Mouse (Mus musculus) MEL (cell line): ENCODE data around the gene Cipc. TPM values are rescaled to one million over a fixed set of nuclear protein-coding genes. Genes with fewer than 3 reads are reported as not detected.

Experiments
- DNase-seq: peaks from one replicate; pipeline ENCODE4 v3.0.0; 2011; ENCODE audit warnings: low read depth, low spot score
- H3K27ac ChIP-seq: 2 replicates; pipeline ENCODE4 v1.5.1; 2012; ENCODE audit warnings: low read depth, mild to moderate bottlenecking, control low read depth, low read length, moderate library complexity; ENCODE audit not compliant: control insufficient read depth
- H3K27me3 ChIP-seq, 2 experiments: fragments of 150-350 bp in 1 of 2; sonication (generic) in 1 of 2; 2 replicates each; pipeline ENCODE4 v1.6.1; 2012; ENCODE audit warnings: low read length in 2 of 2, mild to moderate bottlenecking in 2 of 2, improper control_type of control experiment in 1 of 2, moderate library complexity in 1 of 2; ENCODE audit not compliant: insufficient read depth in 2 of 2, control insufficient read depth in 1 of 2
- H3K36me3 ChIP-seq, 2 experiments: 2 replicates each; pipeline ENCODE4 v1.6.1; 2012 to 2014; ENCODE audit warnings: low read length in 2 of 2, improper control_type of control experiment in 1 of 2, inconsistent platforms in 1 of 2, mild to moderate bottlenecking in 1 of 2; ENCODE audit not compliant: insufficient read depth in 2 of 2, control insufficient read depth in 1 of 2
- H3K4me1 ChIP-seq, 2 experiments: fragments of 150-350 bp in 1 of 2; sonication (generic) in 1 of 2; 2 replicates each; pipeline ENCODE4 v1.6.1; 2012; ENCODE audit warnings: low read length in 2 of 2, improper control_type of control experiment in 1 of 2, mild to moderate bottlenecking in 1 of 2; ENCODE audit not compliant: insufficient read depth in 2 of 2, control insufficient read depth in 1 of 2
- H3K4me3 ChIP-seq, 2 experiments: fragments of 150-350 bp in 1 of 2; sonication (generic) in 1 of 2; 2 replicates each; pipeline ENCODE4 v1.5.1; 2012; ENCODE audit warnings: low read depth in 2 of 2, low read length in 2 of 2, mild to moderate bottlenecking in 2 of 2, moderate library complexity in 2 of 2, control low read depth in 1 of 2, improper control_type of control experiment in 1 of 2; ENCODE audit not compliant: control insufficient read depth in 1 of 2, insufficient read depth in 1 of 2
- H3K79me2 ChIP-seq: 2 replicates; pipeline ENCODE4 v1.6.1; 2012; ENCODE audit warnings: mild to moderate bottlenecking, low read length, moderate library complexity; ENCODE audit not compliant: control insufficient read depth, poor library complexity, insufficient read depth
- H3K9ac ChIP-seq: 2 replicates; pipeline ENCODE4 v1.6.1; 2012; ENCODE audit warnings: low read depth, mild to moderate bottlenecking, control low read depth, low read length, moderate library complexity; ENCODE audit not compliant: control insufficient read depth, poor library complexity, severe bottlenecking
- H3K9me3 ChIP-seq: fragments of 150-350 bp; sonication (generic); replicated peaks from 2 replicates; pipeline ENCODE4 v1.6.1; 2012; ENCODE audit warnings: mild to moderate bottlenecking, low read length, improper control_type of control experiment, moderate library complexity; ENCODE audit not compliant: insufficient read depth
- BHLHE40 ChIP-seq: IDR thresholded peaks from 2 replicates; pipeline ENCODE4 v1.6.1; 2012; ENCODE audit warnings: low read depth, mild to moderate bottlenecking, inconsistent platforms, low read length, improper control_type of control experiment, borderline replicate concordance
- E2F4 ChIP-seq: IDR thresholded peaks from 2 replicates; pipeline ENCODE4 v1.6.1; 2011; ENCODE audit warnings: low read depth, low read length, improper control_type of control experiment, borderline replicate concordance
- ELF1 ChIP-seq: IDR thresholded peaks from 2 replicates; pipeline ENCODE4 v1.6.1; 2014; ENCODE audit warnings: low read depth, mild to moderate bottlenecking, inconsistent platforms, low read length, improper control_type of control experiment, moderate library complexity
- ETS1 ChIP-seq: IDR thresholded peaks from 2 replicates; pipeline ENCODE4 v1.6.1; 2012; ENCODE audit warnings: low read depth, mild to moderate bottlenecking, inconsistent platforms, low read length, improper control_type of control experiment, moderate library complexity
- GABPA ChIP-seq: IDR thresholded peaks from 2 replicates; pipeline ENCODE4 v1.6.1; 2012; ENCODE audit warnings: low read depth, mild to moderate bottlenecking, inconsistent platforms, low read length, improper control_type of control experiment, moderate library complexity
- JUND ChIP-seq: IDR thresholded peaks from 2 replicates; pipeline ENCODE4 v1.6.1; 2011; ENCODE audit warnings: low read depth, mild to moderate bottlenecking, improper control_type of control experiment, low read length
- KAT2A ChIP-seq: conservative IDR thresholded peaks from 2 replicates; pipeline ENCODE4 v1.6.1; 2012; ENCODE audit warnings: low read depth, low read length, improper control_type of control experiment, inconsistent platforms
- MAX ChIP-seq: IDR thresholded peaks from 2 replicates; pipeline ENCODE4 v1.6.1; 2011; ENCODE audit warnings: low read length, improper control_type of control experiment
- MYC ChIP-seq: IDR thresholded peaks from 2 replicates; pipeline ENCODE4 v1.6.1; 2011; ENCODE audit warnings: low read depth, mild to moderate bottlenecking, low read length, improper control_type of control experiment, moderate library complexity
- NELFE ChIP-seq: IDR thresholded peaks from 2 replicates; pipeline ENCODE4 v1.6.1; 2011; ENCODE audit warnings: low read depth, low read length, improper control_type of control experiment
- NRF1 ChIP-seq: IDR thresholded peaks from 2 replicates; pipeline ENCODE4 v1.6.1; 2014; ENCODE audit warnings: low read depth, mild to moderate bottlenecking, inconsistent platforms, low read length, improper control_type of control experiment, moderate library complexity; ENCODE audit not compliant: poor library complexity, insufficient read depth, severe bottlenecking
- POLR2A ChIP-seq, 2 experiments: IDR thresholded peaks; 2 replicates each; pipeline ENCODE4 v1.6.1; 2011 to 2012; ENCODE audit warnings: low read length in 2 of 2, mild to moderate bottlenecking in 2 of 2, control low read depth in 1 of 2, improper control_type of control experiment in 1 of 2, low read depth in 1 of 2, moderate library complexity in 1 of 2; ENCODE audit not compliant: control insufficient read depth in 1 of 2, insufficient read depth in 1 of 2, poor library complexity in 1 of 2
- POLR2AphosphoS2 ChIP-seq: IDR thresholded peaks from 2 replicates; pipeline ENCODE4 v1.6.1; 2011; ENCODE audit warnings: low read length, improper control_type of control experiment
- RAD21 ChIP-seq: IDR thresholded peaks from 2 replicates; pipeline ENCODE4 v1.6.1; 2011; ENCODE audit warnings: mild to moderate bottlenecking, low read depth, low read length, improper control_type of control experiment
- ZKSCAN1 ChIP-seq: IDR thresholded peaks from 2 replicates; pipeline ENCODE4 v1.6.1; 2012; ENCODE audit warnings: low read depth, mild to moderate bottlenecking, inconsistent platforms, low read length, improper control_type of control experiment, moderate library complexity
- ZNF384 ChIP-seq: IDR thresholded peaks from 2 replicates; pipeline ENCODE4 v1.6.1; 2012; ENCODE audit warnings: low read depth, mild to moderate bottlenecking, inconsistent platforms, low read length, improper control_type of control experiment
- polyA plus RNA-seq, 2 experiments: library from polyadenylated mRNA; stranded (reverse) in 1 of 2; unstranded in 1 of 2; fragments of >175 nt in 1 of 2; fragments of >200 nt in 1 of 2; gene quantifications; 2 replicates each; pipeline versions ENCODE4 v1.2.1 to v1.2.4; 2012; ENCODE audit warnings: low replicate concordance in 2 of 2, low read depth in 1 of 2; ENCODE audit not compliant: insufficient read length in 2 of 2, insufficient read depth in 1 of 2, missing spikeins in 1 of 2
- total RNA-seq: library from RNA; depleted of rRNA; stranded (reverse); fragments of 300-350 nt; gene quantifications from 2 replicates; pipeline ENCODE4 v1.2.3, GENCODE M21; 2012

Gene Cipc
- total and polyA plus RNA-seq, 3 experiments, result 24.8 to 98.1 (median 27.5) TPM

DNA sequence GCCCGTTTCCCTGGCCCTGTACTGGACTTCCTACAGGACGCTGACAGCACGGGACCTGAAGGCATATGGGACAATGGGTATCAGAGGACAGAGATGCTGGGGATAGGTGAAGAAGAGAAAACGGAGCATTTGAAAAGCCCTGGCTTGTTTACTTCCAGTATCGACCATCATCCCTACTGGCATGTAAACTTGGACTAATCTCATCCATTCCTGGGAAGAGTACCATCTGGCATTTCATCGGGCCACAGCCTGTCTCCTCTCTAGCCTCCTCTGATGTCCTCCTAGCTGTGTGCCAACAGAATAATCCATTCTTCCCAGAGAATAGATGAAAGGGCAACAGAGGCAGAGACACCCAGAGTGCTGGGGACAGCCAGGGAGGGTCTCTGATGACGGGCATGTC lies 31.2 kb upstream of the Cipc start:
- Histone ChIP-seq H3K36me3 (no peaks in the 10 kb centered on the region), H3K79me2 (no peaks in the 10 kb centered on the region), H3K27me3 (peaks cover 2% of the 10 kb centered on the region in 2 experiments), H3K9ac (no peak overlapping the region)
- DNase-seq, result no peak
- TF ChIP-seq BHLHE40, result no peak
- TF ChIP-seq ZNF384, result no peak
- TF ChIP-seq MYC, result no peak
- TF ChIP-seq JUND, result no peak
- TF ChIP-seq MAX, result no peak
- no peak for TF ChIP-seq ZKSCAN1
- no peak for TF ChIP-seq RAD21
- no peak for TF ChIP-seq ELF1
- TF ChIP-seq NRF1, result no peak
- no peak for TF ChIP-seq ETS1
- no peak for TF ChIP-seq KAT2A
- TF ChIP-seq POLR2AphosphoS2, result no peak
- no peak for TF ChIP-seq NELFE
- no peak for TF ChIP-seq E2F4
- no peak for TF ChIP-seq POLR2A (IDR thresholded peaks at IDR 0.05; ENCODE audit: control insufficient read depth in 1 of 2, insufficient read depth in 1 of 2, low read depth in 1 of 2, low read length in 2 of 2, poor library complexity in 1 of 2)
- TF ChIP-seq, all 39 proteins: peak for 0
- no peaks in the 10 kb centered on the region for H3K4me1 ChIP-seq
- no peak overlapping the region for H3K4me3 ChIP-seq
- H3K27ac ChIP-seq, result no peak overlapping the region
- no peaks in the 10 kb centered on the region for H3K9me3 ChIP-seq

DNA sequence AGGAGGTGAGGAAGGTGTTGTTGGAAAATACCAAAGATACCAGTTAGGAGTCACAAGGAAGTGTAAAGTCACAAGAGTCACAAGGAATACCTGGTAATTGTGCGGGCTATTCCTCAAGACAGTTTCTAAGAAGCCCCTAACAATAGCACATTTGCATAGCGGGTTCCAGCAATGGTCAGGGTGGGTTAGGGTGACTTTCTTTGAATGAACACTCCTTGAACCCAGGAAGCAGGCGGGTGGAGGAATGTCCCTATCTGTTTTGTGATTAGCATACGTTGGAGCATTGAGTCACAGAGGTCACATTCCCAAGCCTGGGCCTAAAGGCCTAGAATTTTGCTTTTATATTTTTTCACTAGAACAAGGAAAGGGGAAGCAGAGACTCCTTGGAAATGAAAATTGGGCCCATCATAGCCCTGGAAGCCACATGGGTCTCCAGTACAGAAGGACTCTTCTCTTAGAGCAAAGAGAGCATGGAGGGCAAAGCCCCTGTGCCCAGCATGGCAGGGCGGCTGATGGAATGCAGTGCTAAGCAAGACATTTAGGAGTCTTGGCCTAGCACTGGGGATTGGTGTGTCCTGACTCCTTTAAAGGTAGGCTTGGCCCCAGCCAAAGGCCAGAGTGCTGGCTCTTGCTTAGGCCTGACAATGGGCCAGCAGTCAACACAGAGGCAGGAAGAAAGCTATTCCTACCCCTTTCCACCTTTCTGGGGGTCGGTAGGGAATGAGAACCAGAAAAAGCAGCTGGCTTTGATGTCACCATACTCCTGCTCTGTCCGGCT lies 29.9 kb upstream of the Cipc start:
- TF ChIP-seq ETS1 (no peak), RAD21 (no peak), GABPA (no peak)
- TF ChIP-seq, all 39 proteins: peak for 0
- Histone ChIP-seq H3K4me1 (no peaks in the 10 kb centered on the region), H3K4me3 (no peak overlapping the region), H3K79me2 (no peaks in the 10 kb centered on the region), H3K9me3 (no peaks in the 10 kb centered on the region), H3K9ac (no peak overlapping the region), H3K27ac (no peak overlapping the region), H3K27me3 (peaks cover 2% of the 10 kb centered on the region in 2 experiments), H3K36me3 (no peaks in the 10 kb centered on the region)
- DNase-seq, result no peak
